Mouse (Mus musculus) kidney, postnatal 36 days (tissue): ENCODE data around the gene Shank3.
A peak's percentile ranks its signal among the peaks of the same experiment; 100 is the strongest.

Experiments used
- DNase-seq, 2 experiments: peaks; one replicate each; pipeline ENCODE4 v3.0.0; 2021 to 2022; ENCODE audit warnings: mixed read lengths in 2 of 2

The Shank3 gene

GRCm38 (mm10) chr15:89498961-89499688, at the start of gene Shank3:
Gene Shank3 (plus strand): TSS chr15:89499623.
- DNase-seq: no peak

- peak; percentile 60 to 88 for DNase-seq
Measured at GRCm38 (mm10) chr15:89452906-89453864, 46.2 kb upstream of the Shank3 start.

- DNase-seq: no peak
Measured at GRCm38 (mm10) chr15:89453865-89454478, 45.5 kb upstream of the Shank3 start, which contains the start of gene Mapk8ip2. Gene Mapk8ip2 (plus strand): TSS chr15:89453913.

- DNase-seq: no peak
Measured at GRCm38 (mm10) chr15:89454857-89455256, 44.6 kb upstream of the Shank3 start.

GRCm38 (mm10) chr15:89455642-89456041, 43.8 kb upstream of the Shank3 start:
- no peak for DNase-seq

GRCm38 (mm10) chr15:89458942-89459341, 40.5 kb upstream of the Shank3 start:
- DNase-seq: no peak

- no peak for DNase-seq
Measured at GRCm38 (mm10) chr15:89459821-89460220, 39.6 kb upstream of the Shank3 start.

- no peak for DNase-seq
Measured at GRCm38 (mm10) chr15:89460298-89460697, 39.1 kb upstream of the Shank3 start.

GRCm38 (mm10) chr15:89461321-89461720, 38.1 kb upstream of the Shank3 start:
- no peak for DNase-seq

GRCm38 (mm10) chr15:89462176-89462575, 37.2 kb upstream of the Shank3 start:
- DNase-seq: no peak

- peak; percentile 41 to 61 for DNase-seq
Measured at GRCm38 (mm10) chr15:89463334-89464235, 35.8 kb upstream of the Shank3 start.

- no peak for DNase-seq
Measured at GRCm38 (mm10) chr15:89465052-89465451, 34.4 kb upstream of the Shank3 start.

- peak in 1 of 2 experiments; percentile 13 for DNase-seq
Measured at GRCm38 (mm10) chr15:89468577-89468976, 30.8 kb upstream of the Shank3 start.

GRCm38 (mm10) chr15:89471476-89471875, 27.9 kb upstream of the Shank3 start:
- no peak for DNase-seq

- DNase-seq: no peak
Measured at GRCm38 (mm10) chr15:89473370-89473769, 26.1 kb upstream of the Shank3 start.

GRCm38 (mm10) chr15:89473921-89474320, 25.5 kb upstream of the Shank3 start:
- DNase-seq: no peak

GRCm38 (mm10) chr15:89474596-89475292, 24.7 kb upstream of the Shank3 start:
- DNase-seq: peak in 1 of 2 experiments; percentile 26

GRCm38 (mm10) chr15:89475293-89475600, 24.2 kb upstream of the Shank3 start:
- no peak for DNase-seq

GRCm38 (mm10) chr15:89475611-89476474, 23.6 kb upstream of the Shank3 start:
- peak; percentile 97 for DNase-seq

- DNase-seq: no peak
Measured at GRCm38 (mm10) chr15:89476475-89476815, 23.0 kb upstream of the Shank3 start.

GRCm38 (mm10) chr15:89477091-89477491, 22.3 kb upstream of the Shank3 start, which contains the start of gene Arsa:
Gene Arsa (minus strand): TSS chr15:89477425.
- peak; percentile 70 to 80 for DNase-seq
